Mouse (Mus musculus): Measurements from ENCODE around the gene Chmp3. TPM values are rescaled to one million over a fixed set of nuclear protein-coding genes. Genes with fewer than 3 reads are reported as not detected.

The Chmp3 gene
- total RNA-seq, 1 experiment from 2014 or later = 133 TPM

GRCm38 (mm10) chr6:71608994-71609393 lies 65.4 kb downstream of the Chmp3 start:
- DNase-seq = no peak

DNA sequence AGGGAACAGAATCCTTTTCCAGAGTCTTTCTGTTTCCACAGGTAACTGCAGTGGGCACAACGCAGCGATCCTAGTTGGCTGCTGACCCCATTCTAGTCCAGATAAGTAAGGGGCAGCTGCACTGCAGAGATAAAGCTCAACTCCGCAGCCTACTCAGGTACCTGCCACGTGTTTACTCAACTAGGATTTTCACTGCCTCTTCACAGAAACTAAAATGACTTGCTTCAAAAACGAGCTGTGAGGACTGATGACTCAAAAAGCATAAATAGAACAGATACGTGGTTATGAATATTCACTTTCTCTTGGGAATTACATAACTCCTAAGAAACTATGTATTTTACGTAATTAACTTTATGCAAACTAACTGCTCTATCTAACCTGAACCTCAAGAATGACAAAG lies 66.4 kb downstream of the Chmp3 start:
- DNase-seq = no peak

- DNase-seq = no peak
Measured at GRCm38 (mm10) chr6:71613225-71613624, 69.6 kb downstream of the Chmp3 start.

- DNase-seq = no peak
Measured at GRCm38 (mm10) chr6:71616959-71617358, 73.4 kb downstream of the Chmp3 start.

DNA sequence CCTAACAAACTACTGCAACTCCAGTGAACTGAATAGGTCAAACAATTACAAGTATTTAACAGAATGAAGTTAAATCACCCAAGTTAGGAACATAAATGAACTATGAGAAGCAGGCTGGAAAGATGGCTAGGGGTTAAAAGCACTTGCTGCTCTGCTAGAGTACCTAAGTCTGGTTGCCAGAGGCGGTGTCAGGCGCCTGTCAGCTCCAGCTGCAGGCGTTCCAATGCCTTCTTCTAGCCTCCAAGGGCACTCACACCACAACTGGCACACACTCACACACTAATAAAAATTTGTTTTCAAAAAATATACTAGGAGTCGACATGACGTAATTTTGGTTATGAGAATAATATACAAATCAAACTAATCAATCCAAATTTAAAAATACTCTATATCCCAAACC lies 78.0 kb downstream of the Chmp3 start:
- DNase-seq = no peak

DNA sequence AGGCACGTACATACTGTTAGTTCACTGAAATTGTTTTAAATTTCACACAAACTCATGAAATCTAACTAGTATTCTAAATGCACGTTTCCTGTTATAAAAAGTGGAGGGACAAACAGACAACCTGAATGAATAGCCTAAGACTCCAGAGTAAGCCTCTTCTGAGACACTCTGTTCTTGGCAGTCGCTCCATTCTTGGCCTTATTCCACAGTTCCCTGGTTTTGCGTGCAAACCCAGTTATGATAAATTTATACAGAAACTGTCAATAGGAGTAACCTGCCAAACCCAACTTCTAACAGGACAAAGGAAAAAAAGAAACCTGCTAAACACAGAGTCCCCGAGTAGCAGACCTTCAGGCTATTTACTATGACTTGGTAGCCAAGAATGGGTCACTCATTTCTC lies 78.4 kb downstream of the Chmp3 start:
- peak; percentile 22 for DNase-seq

- no peak for DNase-seq
Measured at GRCm38 (mm10) chr6:71624723-71625122, 81.1 kb downstream of the Chmp3 start.

GRCm38 (mm10) chr6:71625984-71626383 lies 82.4 kb downstream of the Chmp3 start:
- no peak for DNase-seq

DNA sequence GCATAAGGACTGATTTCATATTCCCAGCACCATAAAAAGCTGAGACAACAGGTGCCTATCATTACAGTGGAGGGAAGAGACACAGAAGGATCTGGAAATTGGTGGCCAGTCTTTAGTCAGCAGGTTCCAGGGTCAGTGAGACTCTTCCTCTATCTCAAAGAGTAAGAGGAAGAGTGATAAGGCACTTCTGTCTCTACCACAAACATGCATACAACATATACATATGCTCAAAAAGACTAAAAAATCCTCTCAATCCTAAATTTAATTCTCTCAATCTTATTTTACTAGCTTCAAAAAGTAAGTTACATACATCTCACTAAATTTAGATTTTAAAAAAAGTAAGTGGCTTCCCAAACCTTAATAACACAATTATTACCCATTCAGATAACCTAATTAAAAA lies 83.7 kb downstream of the Chmp3 start:
- no peak for DNase-seq

DNA sequence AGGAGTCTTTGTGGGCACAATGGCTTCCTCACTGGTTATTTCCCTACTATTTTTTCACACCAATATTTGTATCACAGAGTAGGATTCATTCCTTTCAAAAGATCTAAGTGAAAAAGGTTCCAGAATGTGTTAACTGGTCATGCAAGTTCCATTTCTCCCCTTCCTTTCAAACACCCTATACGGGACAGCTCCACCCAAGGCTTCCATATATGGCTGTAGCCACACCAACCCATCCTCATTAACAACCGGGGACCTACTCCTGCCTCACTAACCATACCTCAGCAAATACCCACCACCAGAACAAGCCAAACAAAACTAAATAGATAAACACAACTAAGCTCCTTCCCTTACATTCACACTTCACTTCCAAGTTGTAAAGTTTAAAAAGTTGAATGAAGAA lies 87.6 kb downstream of the Chmp3 start:
- no peak for DNase-seq

DNA sequence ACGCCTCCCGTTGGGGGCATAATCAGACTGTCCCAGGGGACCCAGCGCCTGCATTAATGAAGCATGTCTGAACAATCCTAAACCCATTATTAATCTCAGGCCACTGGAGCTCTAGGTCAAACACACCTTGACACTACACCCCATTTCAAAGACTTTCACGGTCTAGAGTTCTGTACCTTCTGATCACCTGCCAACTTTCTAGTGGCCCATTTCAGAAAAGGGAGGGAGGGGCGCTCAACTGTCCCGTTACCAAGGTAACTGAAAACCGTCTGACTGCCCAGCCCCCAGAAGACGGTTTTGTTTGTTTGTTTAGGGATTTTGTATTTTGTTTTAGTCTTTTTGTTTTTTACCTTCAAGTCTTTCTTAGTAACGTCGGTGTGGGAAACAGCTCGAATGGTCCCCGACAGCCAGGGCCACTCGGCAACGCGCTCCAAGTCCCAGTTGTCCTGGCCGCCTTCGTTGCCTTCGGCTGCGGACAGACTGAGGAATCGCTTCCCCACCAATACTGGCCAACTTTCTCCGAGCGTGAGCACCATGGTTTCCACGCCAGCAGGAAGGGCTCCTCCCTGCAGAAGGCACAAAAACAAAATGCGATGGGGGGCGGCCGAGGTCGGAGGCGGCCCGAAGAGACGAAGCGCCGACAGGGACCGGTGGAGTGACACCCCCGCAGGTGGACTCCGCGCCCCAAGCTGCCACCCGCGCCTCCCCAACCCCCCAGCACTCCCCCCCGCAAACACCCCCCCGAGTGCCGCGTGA lies 88.3 kb downstream of the Chmp3 start:
- peak; percentile 47 for DNase-seq

Other genes with a start within 250 kb of the Chmp3 start
- gene Smyd1, start 221.6 kb upstream of the Chmp3 start, total RNA-seq (2021) = 0.30 TPM in 1 of 2 replicates, not detected in the other
- gene Cd8b1, start 221.0 kb upstream of the Chmp3 start, total RNA-seq (2021) = not detected in 2 replicates
- 0.27 TPM in 1 of 2 replicates, not detected in the other for gene Cd8a, start 170.4 kb upstream of the Chmp3 start, total RNA-seq (2021)
- gene Rmnd5a, start 103.2 kb upstream of the Chmp3 start, total RNA-seq (2021) = 91.9 and 102 TPM in 2 replicates
- gene Rnf103, start 49.9 kb upstream of the Chmp3 start, total RNA-seq (2021) = 32.3 and 41.0 TPM in 2 replicates
- gene Kdm3a, start 89.2 kb downstream of the Chmp3 start, total RNA-seq (2021) = 38.3 and 44.2 TPM in 2 replicates
- gene Reep1, start 163.8 kb downstream of the Chmp3 start, total RNA-seq (2021) = 5.6 and 7.6 TPM in 2 replicates

Data from adrenal gland, postnatal 25 days (tissue).